Mouse (Mus musculus): ENCODE data around the gene Btn2a2. TPM values are rescaled to one million over a fixed set of nuclear protein-coding genes. Genes with fewer than 3 reads are reported as not detected.

The Btn2a2 gene
- under 1 TPM; 0.51 to 0.80 TPM for total RNA-seq (2021)

DNA sequence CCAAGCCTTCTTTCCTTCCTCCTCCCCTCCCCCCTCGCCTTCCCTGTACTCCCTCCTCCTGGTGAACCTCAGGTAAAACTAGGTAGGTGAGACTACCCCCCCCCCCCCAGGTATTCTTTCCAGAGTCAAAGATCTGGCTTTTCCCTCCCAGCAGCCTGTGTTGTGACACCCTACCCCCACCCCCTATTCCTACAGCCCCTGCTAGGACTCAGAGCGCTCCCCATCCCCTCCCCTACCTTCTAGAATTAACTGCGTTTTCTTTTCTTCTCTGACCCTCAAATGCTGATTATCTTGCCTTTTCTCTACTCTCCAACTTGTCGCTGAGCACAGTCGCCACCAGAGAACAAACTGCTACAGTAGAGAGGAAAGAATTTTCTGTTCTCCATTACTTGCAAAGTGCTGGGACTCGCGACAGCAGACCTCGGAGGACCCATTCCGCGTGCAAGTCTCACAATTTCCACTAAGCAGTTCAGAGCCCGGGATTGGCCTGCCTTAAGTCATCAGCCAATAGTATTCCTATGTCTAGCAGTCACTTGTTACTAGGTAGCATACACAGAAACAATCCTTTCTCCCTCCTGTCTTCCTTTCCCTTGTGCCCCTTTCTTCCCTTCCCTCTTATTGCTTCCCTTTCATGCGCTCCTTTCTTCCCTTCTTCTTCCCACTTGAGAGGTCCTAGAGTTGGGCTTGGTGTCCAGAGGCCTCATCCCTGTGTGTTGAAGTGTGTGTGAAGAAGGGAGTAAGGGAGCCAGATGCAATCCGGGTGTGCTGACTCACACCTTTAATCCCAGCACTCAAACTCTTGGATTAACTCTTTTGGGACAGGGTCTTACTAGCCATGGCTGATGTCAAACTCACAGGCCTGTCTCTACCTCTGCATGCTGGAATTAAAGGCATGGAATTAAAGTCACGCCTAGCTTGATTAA, at the start of gene Btn2a2:
TSS of gene Btn2a2 (minus strand) at position 458 of the 923 bp plus-strand sequence.
- peak; percentile 51 to 60 for DNase-seq

DNA sequence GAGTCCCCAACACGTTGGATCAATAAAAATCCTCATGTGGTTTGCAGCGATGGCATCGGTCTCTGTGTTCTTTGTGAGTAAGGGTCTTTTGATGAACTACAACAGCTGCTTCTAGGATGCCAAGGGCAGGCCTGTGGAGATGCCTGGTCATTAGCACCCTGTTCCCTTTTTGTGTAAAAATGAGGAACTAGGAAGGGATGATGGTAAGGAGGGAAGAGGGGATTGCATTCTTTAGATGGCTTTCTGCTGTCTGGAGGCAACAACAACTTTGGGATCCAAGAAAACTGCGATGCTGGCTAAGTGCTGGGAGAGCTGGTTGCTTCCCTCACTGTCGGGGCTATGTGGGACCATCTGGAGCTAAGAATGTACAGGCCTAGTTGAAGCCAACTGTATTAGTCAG, 49.6 kb upstream of the Btn2a2 start:
- DNase-seq, result no peak

GRCm38 (mm10) chr13:23537006-23537710, 48.5 kb upstream of the Btn2a2 start:
- no peak for DNase-seq

DNA sequence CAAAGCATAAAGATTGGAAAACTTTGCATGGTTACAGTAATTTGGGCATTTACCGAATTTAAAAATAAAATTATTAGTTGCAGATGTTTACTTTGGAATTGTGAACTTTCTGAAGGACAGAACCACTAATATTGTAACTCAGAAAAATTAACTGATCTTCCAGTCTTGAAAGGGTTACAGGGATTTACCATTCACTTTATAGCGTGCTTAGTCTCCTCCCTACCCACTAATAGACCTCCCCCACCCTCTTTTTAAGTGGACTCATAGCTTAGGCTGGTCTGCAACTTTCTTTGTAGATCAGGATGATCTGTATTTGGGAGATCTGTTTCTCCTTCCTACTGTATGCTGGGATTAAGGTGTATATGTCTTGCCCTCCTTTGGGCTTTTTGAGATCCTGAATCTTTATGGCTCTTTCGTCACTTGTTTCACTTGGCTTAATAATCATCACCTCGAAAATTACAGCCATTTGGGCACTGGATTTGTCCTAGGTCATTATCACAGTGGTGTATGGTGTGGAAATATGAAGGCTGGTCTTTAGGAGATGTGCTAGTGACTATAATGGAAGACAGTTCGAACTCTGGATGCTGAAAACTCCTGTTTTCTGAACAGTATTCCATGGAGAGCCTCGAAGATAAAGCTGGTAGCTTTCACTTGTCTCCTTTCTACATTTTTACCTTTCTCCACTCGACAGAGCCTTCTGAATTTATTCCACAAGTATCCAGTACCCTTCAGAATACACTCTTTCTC, 47.6 kb upstream of the Btn2a2 start:
- no peak for DNase-seq

- DNase-seq, result peak; percentile 86 to 87
Measured at GRCm38 (mm10) chr13:23535137-23536075, 46.7 kb upstream of the Btn2a2 start, which contains the start of gene Hist1h3g. TSS of gene Hist1h3g (plus strand) at chr13:23535422.

- DNase-seq, result peak in 1 of 2 experiments; percentile 24
Measured at GRCm38 (mm10) chr13:23534368-23535131, 45.9 kb upstream of the Btn2a2 start.

DNA sequence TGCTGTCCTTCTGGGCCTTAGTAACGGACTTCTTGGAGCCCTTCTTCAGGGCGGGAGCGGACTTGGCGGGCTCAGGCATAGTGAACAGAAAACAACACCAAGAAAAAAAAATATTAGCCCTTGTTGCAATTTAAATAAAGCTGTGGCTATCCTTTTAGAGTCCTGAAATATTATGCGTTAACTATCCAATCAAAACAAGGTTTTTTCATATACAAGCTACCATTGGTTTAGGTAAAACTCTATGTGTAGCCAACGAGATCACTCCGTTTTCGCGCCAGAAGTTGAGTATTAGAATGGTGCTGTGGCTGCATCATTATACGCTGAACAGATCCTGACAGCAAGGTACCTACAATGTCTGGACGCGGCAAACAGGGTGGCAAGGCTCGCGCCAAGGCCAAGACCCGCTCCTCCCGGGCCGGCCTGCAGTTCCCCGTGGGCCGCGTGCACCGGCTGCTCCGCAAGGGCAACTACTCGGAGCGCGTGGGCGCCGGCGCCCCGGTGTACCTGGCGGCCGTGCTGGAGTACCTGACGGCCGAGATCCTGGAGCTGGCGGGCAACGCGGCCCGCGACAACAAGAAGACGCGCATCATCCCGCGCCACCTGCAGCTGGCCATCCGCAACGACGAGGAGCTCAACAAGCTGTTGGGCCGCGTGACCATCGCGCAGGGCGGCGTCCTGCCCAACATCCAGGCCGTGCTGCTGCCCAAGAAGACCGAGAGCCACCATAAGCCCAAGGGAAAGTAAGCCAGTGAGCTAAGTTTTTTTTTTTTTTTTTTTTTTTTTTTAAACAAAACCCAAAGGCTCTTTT, 45.1 kb upstream of the Btn2a2 start, which contains the start of gene Hist1h2af:
TSS of gene Hist1h2af (plus strand) at position 347 of the 808 bp plus-strand sequence.
- DNase-seq, result peak; percentile 54 to 61

- DNase-seq, result no peak
Measured at GRCm38 (mm10) chr13:23532262-23533075, 43.8 kb upstream of the Btn2a2 start.

GRCm38 (mm10) chr13:23530901-23531875, 42.5 kb upstream of the Btn2a2 start, which contains the start of gene Hist1h4h:
TSS of gene Hist1h4h (plus strand) at chr13:23531050.
- DNase-seq, result peak; percentile 96

GRCm38 (mm10) chr13:23530181-23530900, 41.7 kb upstream of the Btn2a2 start:
- DNase-seq, result peak; percentile 66 to 76

DNA sequence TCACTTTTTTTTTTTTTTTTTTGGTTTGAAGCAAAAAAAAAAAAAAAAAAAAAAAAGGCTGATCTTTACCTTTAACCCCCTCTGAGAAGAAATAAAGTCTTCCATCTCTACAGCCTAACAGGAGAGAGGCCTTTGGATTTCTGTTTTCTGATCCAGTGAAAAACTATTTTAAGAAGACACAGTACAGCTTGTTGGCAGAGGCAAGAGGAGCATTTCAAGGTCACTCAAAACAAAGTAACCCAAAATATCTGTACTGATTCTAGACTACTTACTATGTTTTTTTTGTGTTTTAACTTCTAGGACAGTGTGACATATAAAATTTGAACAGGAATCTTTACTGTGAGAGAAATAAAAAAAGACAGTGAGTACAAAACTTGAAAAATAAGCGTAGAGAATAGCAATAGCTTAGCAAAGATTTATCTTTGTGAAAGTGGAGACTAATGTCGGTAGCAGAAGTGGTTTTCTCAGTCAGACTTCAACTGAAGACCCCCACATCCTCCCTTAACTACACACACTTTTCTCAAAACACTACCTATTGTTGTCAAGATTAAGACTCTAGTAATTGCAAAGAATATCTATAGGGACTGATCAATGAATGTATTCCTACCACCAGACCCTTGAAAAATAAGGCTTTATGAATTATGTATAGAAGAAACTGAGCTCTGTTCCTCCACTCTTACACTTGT, 41.0 kb upstream of the Btn2a2 start:
- DNase-seq, result no peak

DNA sequence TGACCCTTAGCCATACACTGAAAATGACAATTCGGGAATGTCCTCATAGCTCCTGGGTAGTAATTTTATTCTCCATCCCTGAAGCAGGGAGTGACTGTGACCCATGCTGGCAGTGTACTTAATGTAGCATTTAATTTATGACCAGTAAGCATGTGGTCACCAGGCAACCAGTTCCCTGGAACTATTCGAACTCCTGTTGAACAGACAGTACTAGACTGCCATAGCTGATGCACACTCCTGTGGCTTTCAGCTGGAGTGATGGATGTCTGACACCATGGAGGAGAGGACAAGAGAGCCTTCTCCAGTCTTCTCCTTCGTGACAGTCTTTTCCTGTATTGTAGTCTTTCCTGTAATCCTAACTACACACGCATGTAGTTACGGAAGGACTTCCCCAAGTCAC, 40.3 kb upstream of the Btn2a2 start:
- no peak for DNase-seq

DNA sequence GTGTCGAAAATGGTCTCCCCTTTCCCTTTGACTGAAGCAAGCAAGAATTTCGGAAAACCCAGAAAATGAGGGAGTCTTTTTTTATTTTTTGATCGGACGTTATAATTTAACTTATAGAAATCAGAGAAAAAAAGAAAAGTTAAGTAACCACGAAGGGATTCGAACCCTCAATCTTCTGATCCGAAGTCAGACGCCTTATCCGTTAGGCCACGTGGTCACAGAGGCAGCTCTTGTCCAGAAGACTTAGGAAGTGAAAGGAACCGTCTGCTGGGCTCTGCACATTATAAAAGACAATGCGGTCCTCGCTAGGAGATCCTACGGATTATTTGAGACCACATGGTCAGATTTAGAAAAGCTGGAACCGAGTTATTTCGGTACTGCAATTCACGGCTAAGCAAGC, 37.7 kb upstream of the Btn2a2 start:
- DNase-seq, result peak; percentile 89 to 94

GRCm38 (mm10) chr13:23525901-23526300, 37.2 kb upstream of the Btn2a2 start:
- DNase-seq, result no peak

GRCm38 (mm10) chr13:23524654-23525053, 36.0 kb upstream of the Btn2a2 start:
- peak; percentile 66 to 76 for DNase-seq

DNA sequence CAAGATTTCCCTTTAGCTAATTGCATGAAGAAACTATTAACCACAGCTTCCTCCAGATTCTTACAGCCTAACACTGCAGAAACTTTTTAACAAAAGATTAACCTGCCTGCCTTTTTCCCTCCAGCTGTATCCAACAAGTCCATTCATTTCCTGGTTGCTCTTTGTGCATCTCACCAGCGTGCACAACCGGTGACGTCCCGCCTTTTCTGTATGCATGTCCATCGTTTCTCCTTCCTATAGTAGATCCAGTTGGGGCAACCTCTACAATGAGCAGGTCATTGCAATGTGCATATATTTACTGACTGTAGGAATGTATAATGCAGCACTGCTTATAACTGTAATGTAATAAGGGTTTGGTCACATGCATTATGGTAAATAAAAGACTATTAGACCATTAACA, 35.3 kb upstream of the Btn2a2 start:
- DNase-seq, result no peak

Data from layer of hippocampus, postnatal 36 days (tissue).